Mouse (Mus musculus): ENCODE data around the gene Mau2. TPM values are rescaled to one million over a fixed set of nuclear protein-coding genes. Genes with fewer than 3 reads are reported as not detected.

Mau2 gene
- polyA plus RNA-seq (2015; fragmentation: Nextera tagmentation; extraction: Ambion mirVana) = 54.0 and 55.1 TPM in 2 replicates

- WGBS = under 1% methylated on average over 65 of the region's 65 CpGs
- peak within 1 kb of the TSS; percentile 87 for H3K27ac ChIP-seq (ENCODE audit: low read length)
- ATAC-seq (ENCODE audit: low read depth) = peak; percentile 97
- no peaks in the 10 kb centered on the region for H3K27me3 ChIP-seq (ENCODE audit: control insufficient read depth, insufficient read depth, low read depth, low read length)
- peaks cover 10% of the 10 kb centered on the region for H3K4me1 ChIP-seq (replicated peaks; ENCODE audit: control insufficient read depth, insufficient read depth, low read length)
- H3K9ac ChIP-seq (ENCODE audit: low read length) = peak within 1 kb of the TSS; percentile 93
- H3K36me3 ChIP-seq (ENCODE audit: control insufficient read depth, insufficient read depth, low read length) = no peaks in the 10 kb centered on the region
- H3K4me3 ChIP-seq (ENCODE audit: low read length) = peak within 1 kb of the TSS; percentile 82
- no peaks in the 10 kb centered on the region for H3K9me3 ChIP-seq (ENCODE audit: control insufficient read depth, low read length)
- H3K4me2 ChIP-seq (ENCODE audit: low read depth, low read length) = peak within 1 kb of the TSS; percentile 94
Measured at GRCm38 (mm10) chr8:70042583-70043455, at the start of gene Mau2, which contains the start of gene Sugp1. Gene Mau2, minus strand, starts transcription at chr8:70042734. Gene Sugp1, plus strand, starts transcription at chr8:70042813.

GRCm38 (mm10) chr8:70089296-70089960 lies 46.9 kb upstream of the Mau2 start:
- no peak overlapping the region for H3K4me3 ChIP-seq (ENCODE audit: low read length)
- H3K4me1 ChIP-seq (replicated peaks; ENCODE audit: control insufficient read depth, insufficient read depth, low read length) = peaks cover 3% of the 10 kb centered on the region; the same call in 1 of the 2 replicates
- H3K4me2 ChIP-seq (ENCODE audit: low read depth, low read length) = no peak overlapping the region
- 50% methylated on average over 9 of the region's 9 CpGs for WGBS
- no peak overlapping the region for H3K27ac ChIP-seq (ENCODE audit: low read length)
- H3K27me3 ChIP-seq (ENCODE audit: control insufficient read depth, insufficient read depth, low read depth, low read length) = peaks cover 65% of the 10 kb centered on the region
- no peaks in the 10 kb centered on the region for H3K9me3 ChIP-seq (ENCODE audit: control insufficient read depth, low read length)
- H3K36me3 ChIP-seq (ENCODE audit: control insufficient read depth, insufficient read depth, low read length) = no peaks in the 10 kb centered on the region
- H3K9ac ChIP-seq (ENCODE audit: low read length) = no peak overlapping the region
- no peak for ATAC-seq (ENCODE audit: low read depth)

- Histone ChIP-seq H3K4me1 (replicated peaks; ENCODE audit: control insufficient read depth, insufficient read depth, low read length) (peaks cover 12% of the 10 kb centered on the region), H3K9me3 (ENCODE audit: control insufficient read depth, low read length) (no peaks in the 10 kb centered on the region), H3K36me3 (ENCODE audit: control insufficient read depth, insufficient read depth, low read length) (no peaks in the 10 kb centered on the region), H3K4me3 (ENCODE audit: low read length) (peak overlapping the region; percentile 31), H3K9ac (ENCODE audit: low read length) (no peak overlapping the region), H3K4me2 (ENCODE audit: low read depth, low read length) (peak overlapping the region; percentile 42), H3K27me3 (ENCODE audit: control insufficient read depth, insufficient read depth, low read depth, low read length) (peaks cover 79% of the 10 kb centered on the region), H3K27ac (ENCODE audit: low read length) (no peak overlapping the region)
- peak; percentile 68 for ATAC-seq (ENCODE audit: low read depth)
- 4% methylated on average over 54 of the region's 56 CpGs for WGBS
Measured at GRCm38 (mm10) chr8:70087836-70088650, 45.5 kb upstream of the Mau2 start.

- no peak overlapping the region for H3K4me3 ChIP-seq (ENCODE audit: low read length)
- 5% methylated on average over 7 of the region's 7 CpGs for WGBS
- H3K4me2 ChIP-seq (ENCODE audit: low read depth, low read length) = no peak overlapping the region
- no peaks in the 10 kb centered on the region for H3K36me3 ChIP-seq (ENCODE audit: control insufficient read depth, insufficient read depth, low read length)
- no peak overlapping the region for H3K27ac ChIP-seq (ENCODE audit: low read length)
- no peaks in the 10 kb centered on the region for H3K9me3 ChIP-seq (ENCODE audit: control insufficient read depth, low read length)
- H3K4me1 ChIP-seq (replicated peaks; ENCODE audit: control insufficient read depth, insufficient read depth, low read length) = peaks cover 13% of the 10 kb centered on the region
- H3K9ac ChIP-seq (ENCODE audit: low read length) = no peak overlapping the region
- peaks cover 86% of the 10 kb centered on the region for H3K27me3 ChIP-seq (ENCODE audit: control insufficient read depth, insufficient read depth, low read depth, low read length)
- no peak for ATAC-seq (ENCODE audit: low read depth)
Measured at GRCm38 (mm10) chr8:70087237-70087636, 44.7 kb upstream of the Mau2 start.

- 31% methylated on average over 1 of the region's 1 CpGs for WGBS
- H3K36me3 ChIP-seq (ENCODE audit: control insufficient read depth, insufficient read depth, low read length) = no peaks in the 10 kb centered on the region
- ATAC-seq (ENCODE audit: low read depth) = no peak
- H3K27me3 ChIP-seq (ENCODE audit: control insufficient read depth, insufficient read depth, low read depth, low read length) = peaks cover 91% of the 10 kb centered on the region
- H3K9me3 ChIP-seq (ENCODE audit: control insufficient read depth, low read length) = no peaks in the 10 kb centered on the region
- H3K4me1 ChIP-seq (replicated peaks; ENCODE audit: control insufficient read depth, insufficient read depth, low read length) = peaks cover 13% of the 10 kb centered on the region
- no peak overlapping the region for H3K27ac ChIP-seq (ENCODE audit: low read length)
- H3K9ac ChIP-seq (ENCODE audit: low read length) = no peak overlapping the region
- no peak overlapping the region for H3K4me2 ChIP-seq (ENCODE audit: low read depth, low read length)
- H3K4me3 ChIP-seq (ENCODE audit: low read length) = no peak overlapping the region
Measured at GRCm38 (mm10) chr8:70086151-70086550, 43.6 kb upstream of the Mau2 start.

GRCm38 (mm10) chr8:70084191-70085065 lies 41.9 kb upstream of the Mau2 start:
- H3K36me3 ChIP-seq (ENCODE audit: control insufficient read depth, insufficient read depth, low read length) = no peaks in the 10 kb centered on the region
- peaks cover 13% of the 10 kb centered on the region for H3K4me1 ChIP-seq (replicated peaks; ENCODE audit: control insufficient read depth, insufficient read depth, low read length)
- H3K27me3 ChIP-seq (ENCODE audit: control insufficient read depth, insufficient read depth, low read depth, low read length) = peaks cover 75% of the 10 kb centered on the region
- no peaks in the 10 kb centered on the region for H3K9me3 ChIP-seq (ENCODE audit: control insufficient read depth, low read length)
- H3K4me2 ChIP-seq (ENCODE audit: low read depth, low read length) = peak overlapping the region; percentile 49
- WGBS = 2% methylated on average over 71 of the region's 71 CpGs
- no peak for ATAC-seq (ENCODE audit: low read depth)
- no peak overlapping the region for H3K27ac ChIP-seq (ENCODE audit: low read length)
- H3K9ac ChIP-seq (ENCODE audit: low read length) = no peak overlapping the region
- peak overlapping the region; percentile 36 for H3K4me3 ChIP-seq (ENCODE audit: low read length)

- peak within 1 kb of the TSS; percentile 49 for H3K4me2 ChIP-seq (ENCODE audit: low read depth, low read length)
- peaks cover 13% of the 10 kb centered on the region for H3K4me1 ChIP-seq (replicated peaks; ENCODE audit: control insufficient read depth, insufficient read depth, low read length)
- peaks cover 64% of the 10 kb centered on the region for H3K27me3 ChIP-seq (ENCODE audit: control insufficient read depth, insufficient read depth, low read depth, low read length)
- no peaks in the 10 kb centered on the region for H3K36me3 ChIP-seq (ENCODE audit: control insufficient read depth, insufficient read depth, low read length)
- 0 out of 2 replicates have a peak, but pooled peaks have one; percentile 10 for ATAC-seq (ENCODE audit: low read depth)
- H3K9me3 ChIP-seq (ENCODE audit: control insufficient read depth, low read length) = no peaks in the 10 kb centered on the region
- no peak within 1 kb of the TSS for H3K27ac ChIP-seq (ENCODE audit: low read length)
- H3K9ac ChIP-seq (ENCODE audit: low read length) = no peak within 1 kb of the TSS
- peak within 1 kb of the TSS; percentile 36 for H3K4me3 ChIP-seq (ENCODE audit: low read length)
- WGBS = 2% methylated on average over 26 of the region's 26 CpGs
Measured at GRCm38 (mm10) chr8:70083285-70083684, 40.8 kb upstream of the Mau2 start, which contains the start of gene Hapln4. Gene Hapln4, plus strand, starts transcription at chr8:70083457.

- Histone ChIP-seq H3K27me3 (ENCODE audit: control insufficient read depth, insufficient read depth, low read depth, low read length) (peaks cover 51% of the 10 kb centered on the region), H3K4me3 (ENCODE audit: low read length) (no peak overlapping the region), H3K9ac (ENCODE audit: low read length) (no peak overlapping the region), H3K9me3 (ENCODE audit: control insufficient read depth, low read length) (no peaks in the 10 kb centered on the region), H3K27ac (ENCODE audit: low read length) (no peak overlapping the region), H3K36me3 (ENCODE audit: control insufficient read depth, insufficient read depth, low read length) (no peaks in the 10 kb centered on the region), H3K4me1 (replicated peaks; ENCODE audit: control insufficient read depth, insufficient read depth, low read length) (peaks cover 10% of the 10 kb centered on the region), H3K4me2 (ENCODE audit: low read depth, low read length) (no peak overlapping the region)
- no peak for ATAC-seq (ENCODE audit: low read depth)
- 91% methylated on average over 2 of the region's 2 CpGs for whole genome bisulfite sequencing
Measured at GRCm38 (mm10) chr8:70081976-70082375, 39.4 kb upstream of the Mau2 start.

All from lung, embryonic 16.5 days (tissue).